Mouse (Mus musculus): ENCODE data around the gene Nfkbid. TPM values are rescaled to one million over a fixed set of nuclear protein-coding genes. Genes with fewer than 3 reads are reported as not detected.

The Nfkbid gene
- total and polyA plus RNA-seq, 3 experiments = 0.47 to 1.3 (median 0.66) TPM

GRCm38 (mm10) chr7:30477415-30478381, 56.2 kb downstream of the Nfkbid start:
- intact Hi-C loops (cut with DNase I) = no loop called here
- Histone ChIP-seq H3K27me3 (ENCODE audit: control insufficient read depth, insufficient read depth, low read length) (0 out of 2 replicates have a peak, but pooled peaks cover 4% of the 10 kb centered on the region), H3K27ac (no peak overlapping the region), H3K4me3 (no peak overlapping the region), H3K36me3 (ENCODE audit: control insufficient read depth, insufficient read depth, low read length) (no peaks in the 10 kb centered on the region), H3K79me2 (replicated peaks; ENCODE audit: control insufficient read depth, insufficient read depth, low read length) (no peaks in the 10 kb centered on the region), H3K4me1 (ENCODE audit: control insufficient read depth, insufficient read depth, low read length) (no peaks in the 10 kb centered on the region), H3K9ac (ENCODE audit: low read depth, low read length) (no peak overlapping the region)
- TF ChIP-seq POLR2A (IDR thresholded peaks at IDR 0.05; ENCODE audit: insufficient read depth, low read depth, low read length) = no peak
- no peak for TF ChIP-seq CTCF (IDR thresholded peaks at IDR 0.05)
- no peak for TF ChIP-seq EP300 (IDR thresholded peaks at IDR 0.05; ENCODE audit: insufficient read depth, low read depth, low read length)
- WGBS = 13% methylated on average over 26 of the region's 32 CpGs
- no peak for DNase-seq

Other genes with a start within 250 kb of the Nfkbid start
Only the 30 nearest of the 35 such genes appear.
- 10 to 100 TPM; 52.6 to 58.6 TPM for gene Polr2i, start 189.8 kb upstream of the Nfkbid start, total RNA-seq (2021)
- gene Polr2i, start 189.8 kb upstream of the Nfkbid start, polyA plus RNA-seq (2012; rRNA removed) = 95.1 and 106 TPM in 2 replicates
- 10 to 100 TPM; 52.7 to 56.7 TPM for gene Tbcb, start 189.5 kb upstream of the Nfkbid start, total RNA-seq (2021)
- 36.6 and 49.5 TPM in 2 replicates for gene Tbcb, start 189.5 kb upstream of the Nfkbid start, polyA plus RNA-seq (2012; rRNA removed)
- not detected for gene Ovol3, start 186.0 kb upstream of the Nfkbid start, total RNA-seq (2021)
- gene Ovol3, start 186.0 kb upstream of the Nfkbid start, polyA plus RNA-seq (2012; rRNA removed) = not detected in 2 replicates
- not detected for gene Thap8, start 141.6 kb upstream of the Nfkbid start, total RNA-seq (2021)
- gene Thap8, start 141.6 kb upstream of the Nfkbid start, polyA plus RNA-seq (2012; rRNA removed) = 0.10 TPM in 1 of 2 replicates, not detected in the other
- 1 to 10 TPM in 1 of 2 experiments, under 1 TPM in 1; 0.97 to 1.7 TPM for gene Wdr62, start 141.3 kb upstream of the Nfkbid start, total RNA-seq (2021)
- 3.7 and 5.3 TPM in 2 replicates for gene Wdr62, start 141.3 kb upstream of the Nfkbid start, polyA plus RNA-seq (2012; rRNA removed)
- 1 to 10 TPM; 5.6 TPM for gene Clip3, start 130.0 kb upstream of the Nfkbid start, total RNA-seq (2021)
- 5.6 and 6.6 TPM in 2 replicates for gene Clip3, start 130.0 kb upstream of the Nfkbid start, polyA plus RNA-seq (2012; rRNA removed)
- 10 to 100 TPM; 24.0 to 29.5 TPM for gene Alkbh6, start 113.0 kb upstream of the Nfkbid start, total RNA-seq (2021)
- gene Alkbh6, start 113.0 kb upstream of the Nfkbid start, polyA plus RNA-seq (2012; rRNA removed) = 59.6 and 61.7 TPM in 2 replicates
- under 1 TPM; 0.26 to 0.50 TPM for gene Syne4, start 106.9 kb upstream of the Nfkbid start, total RNA-seq (2021)
- 5.3 and 5.6 TPM in 2 replicates for gene Syne4, start 106.9 kb upstream of the Nfkbid start, polyA plus RNA-seq (2012; rRNA removed)
- under 1 TPM; 0.55 to 0.63 TPM for gene E130208F15Rik, start 100.0 kb upstream of the Nfkbid start, total RNA-seq (2021)
- 0.31 and 0.41 TPM in 2 replicates for gene E130208F15Rik, start 100.0 kb upstream of the Nfkbid start, polyA plus RNA-seq (2012; rRNA removed)
- 10 to 100 TPM; 12.5 TPM for gene Sdhaf1, start 97.8 kb upstream of the Nfkbid start, total RNA-seq (2021)
- 17.4 and 17.9 TPM in 2 replicates for gene Sdhaf1, start 97.8 kb upstream of the Nfkbid start, polyA plus RNA-seq (2012; rRNA removed)
- gene Lrfn3, start 59.0 kb upstream of the Nfkbid start, total RNA-seq (2021) = 1 to 10 TPM; 1.1 to 1.3 TPM
- gene Lrfn3, start 59.0 kb upstream of the Nfkbid start, polyA plus RNA-seq (2012; rRNA removed) = 1.4 and 1.9 TPM in 2 replicates
- gene Tyrobp, start 8.0 kb upstream of the Nfkbid start, total RNA-seq (2021) = 10 to 100 TPM; 20.1 to 23.6 TPM
- gene Tyrobp, start 8.0 kb upstream of the Nfkbid start, polyA plus RNA-seq (2012; rRNA removed) = 62.7 and 65.5 TPM in 2 replicates
- gene Hcst, start 1.9 kb upstream of the Nfkbid start, total RNA-seq (2021) = under 1 TPM in 1 of 2 experiments, not detected in 1; 0.59 TPM
- gene Hcst, start 1.9 kb upstream of the Nfkbid start, polyA plus RNA-seq (2012; rRNA removed) = 4.8 TPM in 1 of 2 replicates, not detected in the other
- gene Aplp1, start 23.8 kb downstream of the Nfkbid start, total RNA-seq (2021) = 1 to 10 TPM; 3.2 to 3.5 TPM
- 3.6 and 6.2 TPM in 2 replicates for gene Aplp1, start 23.8 kb downstream of the Nfkbid start, polyA plus RNA-seq (2012; rRNA removed)
- gene Kirrel2, start 36.0 kb downstream of the Nfkbid start, total RNA-seq (2021) = not detected
- gene Kirrel2, start 36.0 kb downstream of the Nfkbid start, polyA plus RNA-seq (2012; rRNA removed) = not detected in 2 replicates
- gene Nphs1, start 36.6 kb downstream of the Nfkbid start, total RNA-seq (2021) = not detected
- 0.04 TPM in 1 of 2 replicates, not detected in the other for gene Nphs1, start 36.6 kb downstream of the Nfkbid start, polyA plus RNA-seq (2012; rRNA removed)
- not detected for gene Prodh2, start 71.9 kb downstream of the Nfkbid start, total RNA-seq (2021)
- 0.23 TPM in 1 of 2 replicates, not detected in the other for gene Prodh2, start 71.9 kb downstream of the Nfkbid start, polyA plus RNA-seq (2012; rRNA removed)
- under 1 TPM; 0.34 to 0.37 TPM for gene Arhgap33, start 113.3 kb downstream of the Nfkbid start, total RNA-seq (2021)
- 2.3 and 3.0 TPM in 2 replicates for gene Arhgap33, start 113.3 kb downstream of the Nfkbid start, polyA plus RNA-seq (2012; rRNA removed)
- gene Hspb6, start 130.4 kb downstream of the Nfkbid start, total RNA-seq (2021) = 100 to 1,000 TPM; 718 to 804 TPM
- gene Hspb6, start 130.4 kb downstream of the Nfkbid start, polyA plus RNA-seq (2012; rRNA removed) = 1,866 and 1,945 TPM in 2 replicates
- 1 to 10 TPM; 2.5 to 6.3 TPM for gene Proser3, start 130.6 kb downstream of the Nfkbid start, total RNA-seq (2021)
- 5.6 and 5.8 TPM in 2 replicates for gene Proser3, start 130.6 kb downstream of the Nfkbid start, polyA plus RNA-seq (2012; rRNA removed)
- gene Lin37, start 138.1 kb downstream of the Nfkbid start, total RNA-seq (2021) = 10 to 100 TPM; 13.7 to 16.0 TPM
- gene Lin37, start 138.1 kb downstream of the Nfkbid start, polyA plus RNA-seq (2012; rRNA removed) = 16.2 and 20.0 TPM in 2 replicates
- 10 to 100 TPM; 56.0 to 67.9 TPM for gene U2af1l4, start 141.6 kb downstream of the Nfkbid start, total RNA-seq (2021)
- gene U2af1l4, start 141.6 kb downstream of the Nfkbid start, polyA plus RNA-seq (2012; rRNA removed) = 61.3 and 71.4 TPM in 2 replicates
- 1 to 10 TPM; 1.1 to 1.9 TPM for gene Gm49396, start 141.6 kb downstream of the Nfkbid start, total RNA-seq (2021)
- 1.6 and 3.1 TPM in 2 replicates for gene Gm49396, start 141.6 kb downstream of the Nfkbid start, polyA plus RNA-seq (2012; rRNA removed)
- gene Psenen, start 141.9 kb downstream of the Nfkbid start, total RNA-seq (2021) = 10 to 100 TPM; 75.6 to 85.7 TPM
- 109 and 124 TPM in 2 replicates for gene Psenen, start 141.9 kb downstream of the Nfkbid start, polyA plus RNA-seq (2012; rRNA removed)
- under 1 TPM; 0.23 to 0.75 TPM for gene Igflr1, start 143.7 kb downstream of the Nfkbid start, total RNA-seq (2021)
- gene Igflr1, start 143.7 kb downstream of the Nfkbid start, polyA plus RNA-seq (2012; rRNA removed) = 1.2 and 3.7 TPM in 2 replicates
- gene Kmt2b, start 167.0 kb downstream of the Nfkbid start, total RNA-seq (2021) = 10 to 100 TPM; 15.6 to 15.9 TPM
- gene Kmt2b, start 167.0 kb downstream of the Nfkbid start, polyA plus RNA-seq (2012; rRNA removed) = 25.6 and 28.3 TPM in 2 replicates
- gene Zbtb32, start 177.2 kb downstream of the Nfkbid start, total RNA-seq (2021) = under 1 TPM in 1 of 2 experiments, not detected in 1; 0.11 TPM
- gene Zbtb32, start 177.2 kb downstream of the Nfkbid start, polyA plus RNA-seq (2012; rRNA removed) = 0.20 and 0.64 TPM in 2 replicates
- under 1 TPM in 1 of 2 experiments, not detected in 1; 0.36 TPM for gene Upk1a, start 191.1 kb downstream of the Nfkbid start, total RNA-seq (2021)
- 2.8 and 4.8 TPM in 2 replicates for gene Upk1a, start 191.1 kb downstream of the Nfkbid start, polyA plus RNA-seq (2012; rRNA removed)
- 1,000 to 10,000 TPM; 4,061 to 4,696 TPM for gene Cox6b1, start 204.4 kb downstream of the Nfkbid start, total RNA-seq (2021)
- gene Cox6b1, start 204.4 kb downstream of the Nfkbid start, polyA plus RNA-seq (2012; rRNA removed) = 1,860 and 2,330 TPM in 2 replicates
- gene Etv2, start 214.1 kb downstream of the Nfkbid start, total RNA-seq (2021) = not detected
- not detected in 2 replicates for gene Etv2, start 214.1 kb downstream of the Nfkbid start, polyA plus RNA-seq (2012; rRNA removed)

Data from heart, adult 2 months (tissue).